10 mouse cellular contexts compared by ENCODE assay signal in genomic region chr7:18210938-18211337, GRCm38 (mm10). TPM values are rescaled to one million over a fixed set of nuclear protein-coding genes. Genes with fewer than 3 reads are reported as not detected.
DNase-seq lines count a peak whose midpoint lies in the region; ATAC-seq lines count a peak whose summit lies in the region.
"Had no signal": no experiment of that assay in that cellular context is flagged by ENCODE, and none has a peak within 500 bp of the region (broad histone marks: within the 10 kb centered on the region; RNA-seq: fewer than 3 reads in every experiment).

No protein-coding gene starts in this region.

- H3K4me2 ChIP-seq in intestine, embryonic 14.5 days (ENCODE audit: low read length): no peak overlapping the region
- no peak overlapping the region for H3K4me2 ChIP-seq in intestine, embryonic 16.5 days (ENCODE audit: low read depth, low read length)
- no peak overlapping the region for H3K4me2 ChIP-seq in embryonic facial prominence, embryonic 14.5 days (ENCODE audit: low read depth, low read length)

- H3K9ac ChIP-seq in intestine, embryonic 14.5 days (ENCODE audit: low read length): no peak overlapping the region
- H3K9ac ChIP-seq in intestine, embryonic 16.5 days (ENCODE audit: low read depth, low read length): no peak overlapping the region
- H3K9ac ChIP-seq in embryonic facial prominence, embryonic 14.5 days (ENCODE audit: low read depth, low read length): no peak overlapping the region

- no peak overlapping the region for H3K27ac ChIP-seq in intestine, embryonic 14.5 days (ENCODE audit: low read depth)
- no peak overlapping the region for H3K27ac ChIP-seq in intestine, embryonic 16.5 days (ENCODE audit: low read length)
- H3K27ac ChIP-seq in embryonic facial prominence, embryonic 14.5 days (replicated peaks; ENCODE audit: low read depth, low read length): no peak overlapping the region
- no peak overlapping the region for H3K27ac ChIP-seq in forebrain, embryonic 10.5 days

- WGBS in intestine, embryonic 14.5 days: 11% methylated on average over 9 of the region's 9 CpGs
- WGBS in intestine, embryonic 16.5 days: 11% methylated on average over 9 of the region's 9 CpGs
- WGBS in embryonic facial prominence, embryonic 14.5 days: 9% methylated on average over 9 of the region's 9 CpGs
- 14% methylated on average over 9 of the region's 9 CpGs for WGBS in forebrain, embryonic 10.5 days

- H3K27me3 ChIP-seq in intestine, embryonic 14.5 days (replicated peaks; ENCODE audit: control insufficient read depth, insufficient read depth, low read length): no peaks in the 10 kb centered on the region
- no peaks in the 10 kb centered on the region for H3K27me3 ChIP-seq in intestine, embryonic 16.5 days (replicated peaks; ENCODE audit: control insufficient read depth, insufficient read depth, low read length)
- H3K27me3 ChIP-seq in embryonic facial prominence, embryonic 14.5 days (replicated peaks; ENCODE audit: control insufficient read depth, insufficient read depth, low read length): no peaks in the 10 kb centered on the region
- no peaks in the 10 kb centered on the region for H3K27me3 ChIP-seq in forebrain, embryonic 10.5 days (ENCODE audit: poor library complexity, severe bottlenecking)

- peak; percentile 61 for DNase-seq in intestine, embryonic 14.5 days (ENCODE audit: low spot score)
- DNase-seq in right cerebral cortex, adult 2 months (ENCODE audit: low spot score in 2 of 2): peak; percentile 1 to 13
- DNase-seq in right cerebral cortex, postnatal 4 days: no peak
- DNase-seq in embryonic facial prominence, embryonic 14.5 days (ENCODE audit: low spot score): peak; percentile 8
- DNase-seq in forebrain, embryonic 10.5 days (ENCODE audit: extremely low spot score, low spot score): no peak
- DNase-seq in gastrocnemius, adult 18-20 months (ENCODE audit: low spot score): no peak
- DNase-seq: adrenal gland, adult 8-10 months had no signal

- no peaks in the 10 kb centered on the region for H3K9me3 ChIP-seq in intestine, embryonic 14.5 days (ENCODE audit: control insufficient read depth, low read length)
- no peaks in the 10 kb centered on the region for H3K9me3 ChIP-seq in intestine, embryonic 16.5 days (ENCODE audit: control insufficient read depth, low read length)
- H3K9me3 ChIP-seq in embryonic facial prominence, embryonic 14.5 days (ENCODE audit: control insufficient read depth, low read length): no peaks in the 10 kb centered on the region
- peaks cover 5% of the 10 kb centered on the region; the same call in 1 of the 2 replicates for H3K9me3 ChIP-seq in forebrain, embryonic 10.5 days

- no peaks in the 10 kb centered on the region for H3K36me3 ChIP-seq in intestine, embryonic 14.5 days (ENCODE audit: control insufficient read depth, insufficient read depth, low read length)
- H3K36me3 ChIP-seq in intestine, embryonic 16.5 days (ENCODE audit: control insufficient read depth, insufficient read depth, low read length): no peaks in the 10 kb centered on the region
- no peaks in the 10 kb centered on the region for H3K36me3 ChIP-seq in embryonic facial prominence, embryonic 14.5 days (ENCODE audit: control insufficient read depth, insufficient read depth, low read length)
- no peaks in the 10 kb centered on the region for H3K36me3 ChIP-seq in forebrain, embryonic 10.5 days (replicated peaks)

- no peak; the same call in 1 of the 2 replicates for ATAC-seq in intestine, embryonic 14.5 days (replicated peaks; ENCODE audit: low FRiP score, low TSS enrichment, low read depth)
- no peak for ATAC-seq in intestine, embryonic 16.5 days
- no peak for ATAC-seq in embryonic facial prominence, embryonic 14.5 days (ENCODE audit: low read depth)
- ATAC-seq in erythroid progenitor cell, adult 5-6 weeks (replicated peaks; ENCODE audit: low FRiP score, poor library complexity, severe bottlenecking): no peak

- no peak overlapping the region for H3K4me3 ChIP-seq in intestine, embryonic 14.5 days (ENCODE audit: low read depth, low read length)
- no peak overlapping the region for H3K4me3 ChIP-seq in intestine, embryonic 16.5 days (ENCODE audit: low read length)
- no peak overlapping the region for H3K4me3 ChIP-seq in embryonic facial prominence, embryonic 14.5 days (ENCODE audit: low read depth, low read length)
- no peak overlapping the region for H3K4me3 ChIP-seq in forebrain, embryonic 10.5 days

- H3K4me1 ChIP-seq in intestine, embryonic 14.5 days (replicated peaks; ENCODE audit: control insufficient read depth, insufficient read depth, low read length): no peaks in the 10 kb centered on the region
- H3K4me1 ChIP-seq in intestine, embryonic 16.5 days (ENCODE audit: control insufficient read depth, insufficient read depth, low read length): no peaks in the 10 kb centered on the region
- H3K4me1 ChIP-seq in embryonic facial prominence, embryonic 14.5 days (ENCODE audit: control insufficient read depth, insufficient read depth, low read length): no peaks in the 10 kb centered on the region
- H3K4me1 ChIP-seq in forebrain, embryonic 10.5 days: no peaks in the 10 kb centered on the region

RNA-seq across cellular contexts. Expression of gene Mill1, which starts 34.2 kb away (rescaled TPM):
- polyA plus RNA-seq in intestine, embryonic 14.5 days (2014; fragmentation: Nextera tagmentation; extraction: Ambion mirVana): not detected in 2 replicates
- polyA plus RNA-seq in intestine, embryonic 16.5 days (2015; fragmentation: Nextera tagmentation; extraction: Ambion mirVana): not detected in 2 replicates
- polyA plus RNA-seq in embryonic facial prominence, embryonic 14.5 days (2014; fragmentation: Nextera tagmentation; extraction: Ambion mirVana): 0.26 TPM in 1 of 2 replicates, not detected in the other
- polyA plus RNA-seq in forebrain, embryonic 10.5 days (2016; fragmentation: Nextera tagmentation; extraction: Ambion mirVana): not detected in 2 replicates
- total RNA-seq in gastrocnemius, adult 18-20 months (2021): not detected
- not detected in 2 replicates for total RNA-seq in erythroid progenitor cell, adult 5-6 weeks (2015; ENCODE audit: low replicate concordance)
- not detected in 2 replicates for total RNA-seq in erythroid progenitor cell, adult 5-6 weeks (2017; ENCODE audit: low replicate concordance)
- total RNA-seq: adrenal gland, adult 8-10 months had no signal
- polyA plus RNA-seq: frontal cortex, adult 2 months had no signal

RNA-seq across cellular contexts. Expression of gene Igfl3, which starts 34.6 kb away (rescaled TPM):
- not detected in 2 replicates for polyA plus RNA-seq in intestine, embryonic 14.5 days (2014; fragmentation: Nextera tagmentation; extraction: Ambion mirVana)
- not detected in 2 replicates for polyA plus RNA-seq in intestine, embryonic 16.5 days (2015; fragmentation: Nextera tagmentation; extraction: Ambion mirVana)
- not detected in 2 replicates for polyA plus RNA-seq in embryonic facial prominence, embryonic 14.5 days (2014; fragmentation: Nextera tagmentation; extraction: Ambion mirVana)
- not detected in 2 replicates for polyA plus RNA-seq in forebrain, embryonic 10.5 days (2016; fragmentation: Nextera tagmentation; extraction: Ambion mirVana)
- total RNA-seq in gastrocnemius, adult 18-20 months (2021): not detected
- total RNA-seq in erythroid progenitor cell, adult 5-6 weeks (2015; ENCODE audit: low replicate concordance): not detected in 2 replicates
- not detected in 2 replicates for total RNA-seq in erythroid progenitor cell, adult 5-6 weeks (2017; ENCODE audit: low replicate concordance)
- total RNA-seq: adrenal gland, adult 8-10 months had no signal
- polyA plus RNA-seq: frontal cortex, adult 2 months had no signal

Comparison
In these comparisons a context has a peak if more than half of its experiments do, and no peak if none do; other contexts are left out.
1. DNase-seq: peak in intestine, embryonic 14.5 days (single experiment), right cerebral cortex, adult 2 months (2 of 2) and embryonic facial prominence, embryonic 14.5 days (single experiment); none in right cerebral cortex, postnatal 4 days (single experiment), forebrain, embryonic 10.5 days (single experiment) and gastrocnemius, adult 18-20 months (single experiment).